10 mouse cellular contexts compared by ENCODE assay signal in the genomic region with DNA sequence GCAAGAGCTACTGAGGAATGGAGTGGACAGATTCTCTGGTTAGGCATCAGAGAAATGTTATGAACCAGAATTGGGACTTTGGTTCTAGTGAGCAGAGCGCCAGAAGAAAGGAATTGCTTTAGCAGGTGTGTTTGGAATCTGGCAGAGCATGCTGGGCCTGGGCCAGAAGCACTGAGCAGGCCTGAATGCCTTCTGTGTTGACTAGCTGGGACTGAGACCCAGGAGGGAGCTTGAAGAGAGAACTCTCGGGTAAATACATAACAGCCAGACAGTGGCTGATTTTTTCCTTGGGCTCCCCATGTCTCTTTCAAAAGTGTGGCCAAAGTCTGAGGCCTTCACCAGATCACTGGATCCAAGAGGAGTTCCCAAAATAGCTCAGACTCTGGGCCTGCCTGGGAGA.
A peak's percentile ranks its signal among the peaks of the same experiment; 100 is the strongest.
DNase-seq lines count a peak whose midpoint lies in the region; ATAC-seq and TF ChIP-seq lines count a peak whose summit lies in the region.
"Had no signal": no experiment of that assay in that cellular context is flagged by ENCODE, and none has a peak within 500 bp of the region (broad histone marks: within the 10 kb centered on the region; RNA-seq: fewer than 3 reads in every experiment).

No protein-coding gene starts in this region.

- no peaks in the 10 kb centered on the region for H3K27me3 ChIP-seq in embryonic facial prominence, embryonic 14.5 days (replicated peaks; ENCODE audit: control insufficient read depth, insufficient read depth, low read length)
- H3K27me3 ChIP-seq in embryonic facial prominence, embryonic 10.5 days (replicated peaks; ENCODE audit: low read depth, poor library complexity, severe bottlenecking): no peaks in the 10 kb centered on the region
- H3K27me3 ChIP-seq in heart, adult 2 months (ENCODE audit: control insufficient read depth, insufficient read depth, low read length): no peaks in the 10 kb centered on the region
- H3K27me3 ChIP-seq: hindbrain, embryonic 15.5 days; midbrain, embryonic 12.5 days had no signal

- H3K9ac ChIP-seq in embryonic facial prominence, embryonic 14.5 days (ENCODE audit: low read depth, low read length): no peak overlapping the region
- H3K9ac ChIP-seq in heart, adult 2 months (ENCODE audit: low read depth, low read length): no peak overlapping the region
- H3K9ac ChIP-seq: hindbrain, embryonic 15.5 days; midbrain, embryonic 12.5 days had no signal

- intact Hi-C loops in heart, adult 2 months (cut with DNase I): no loop called here

- H3K36me3 ChIP-seq in embryonic facial prominence, embryonic 14.5 days (ENCODE audit: control insufficient read depth, insufficient read depth, low read length): no peaks in the 10 kb centered on the region
- no peaks in the 10 kb centered on the region for H3K36me3 ChIP-seq in embryonic facial prominence, embryonic 10.5 days (replicated peaks)
- no peaks in the 10 kb centered on the region for H3K36me3 ChIP-seq in heart, adult 2 months (ENCODE audit: control insufficient read depth, insufficient read depth, low read length)
- H3K36me3 ChIP-seq: hindbrain, embryonic 15.5 days; midbrain, embryonic 12.5 days had no signal

- no peaks in the 10 kb centered on the region for H3K9me3 ChIP-seq in embryonic facial prominence, embryonic 14.5 days (ENCODE audit: control insufficient read depth, low read length)
- H3K9me3 ChIP-seq in embryonic facial prominence, embryonic 10.5 days: no peaks in the 10 kb centered on the region
- H3K9me3 ChIP-seq: hindbrain, embryonic 15.5 days; midbrain, embryonic 12.5 days had no signal

- peaks cover 8% of the 10 kb centered on the region; the same call in 1 of the 2 replicates for H3K4me1 ChIP-seq in embryonic facial prominence, embryonic 14.5 days (ENCODE audit: control insufficient read depth, insufficient read depth, low read length)
- H3K4me1 ChIP-seq in embryonic facial prominence, embryonic 10.5 days: peaks cover 12% of the 10 kb centered on the region
- H3K4me1 ChIP-seq in heart, adult 2 months (ENCODE audit: control insufficient read depth, insufficient read depth, low read length): peaks cover 5% of the 10 kb centered on the region; the same call in 1 of the 2 replicates

- H3K27ac ChIP-seq in embryonic facial prominence, embryonic 14.5 days (replicated peaks; ENCODE audit: low read depth, low read length): no peak overlapping the region
- no peak overlapping the region for H3K27ac ChIP-seq in embryonic facial prominence, embryonic 10.5 days (replicated peaks)
- H3K27ac ChIP-seq in heart, adult 2 months: peak overlapping the region; percentile 40
- H3K27ac ChIP-seq: hindbrain, embryonic 15.5 days; midbrain, embryonic 12.5 days had no signal

- no peak for ATAC-seq in embryonic facial prominence, embryonic 14.5 days (ENCODE audit: low read depth)

- no peak overlapping the region for H3K4me3 ChIP-seq in embryonic facial prominence, embryonic 14.5 days (ENCODE audit: low read depth, low read length)
- H3K4me3 ChIP-seq in embryonic facial prominence, embryonic 10.5 days: no peak overlapping the region
- H3K4me3 ChIP-seq in heart, adult 2 months: no peak overlapping the region
- H3K4me3 ChIP-seq: hindbrain, embryonic 15.5 days; midbrain, embryonic 12.5 days had no signal

- no peaks in the 10 kb centered on the region for H3K79me2 ChIP-seq in heart, adult 2 months (replicated peaks; ENCODE audit: control insufficient read depth, insufficient read depth, low read length)

- no peak for TF ChIP-seq POLR2A in brain, embryonic 14.5 days (IDR thresholded peaks at IDR 0.05; ENCODE audit: borderline replicate concordance, extremely low read depth, insufficient read depth, insufficient read length, poor library complexity, severe bottlenecking)
- TF ChIP-seq POLR2A in heart, adult 2 months (IDR thresholded peaks at IDR 0.05; ENCODE audit: insufficient read depth, low read depth, low read length): no peak

- 52% methylated on average over 2 of the region's 2 CpGs for WGBS in embryonic facial prominence, embryonic 14.5 days
- WGBS in embryonic facial prominence, embryonic 10.5 days: 88% methylated on average over 2 of the region's 2 CpGs
- 18% methylated on average over 2 of the region's 2 CpGs for WGBS in heart, adult 2 months

- H3K4me2 ChIP-seq in embryonic facial prominence, embryonic 14.5 days (ENCODE audit: low read depth, low read length): no peak overlapping the region
- H3K4me2 ChIP-seq: hindbrain, embryonic 15.5 days; midbrain, embryonic 12.5 days had no signal

- TF ChIP-seq CTCF in brain, embryonic 14.5 days (IDR thresholded peaks at IDR 0.05; ENCODE audit: borderline replicate concordance, extremely low read depth, insufficient read depth, insufficient read length): no peak
- no peak for TF ChIP-seq CTCF in heart, adult 2 months (IDR thresholded peaks at IDR 0.05)

- DNase-seq in embryonic facial prominence, embryonic 14.5 days (ENCODE audit: low spot score): peak; percentile 67
- DNase-seq in embryonic facial prominence, embryonic 10.5 days (ENCODE audit: low spot score): no peak
- DNase-seq in brain, embryonic 14.5 days (ENCODE audit: low read depth): peak; percentile 62
- peak; percentile 58 to 59 for DNase-seq in heart, adult 2 months
- DNase-seq in layer of hippocampus, postnatal 36 days: peak; percentile 12 to 25
- DNase-seq in testis, postnatal 14 days (ENCODE audit: low spot score): no peak
- DNase-seq in urinary bladder, postnatal 14 days (ENCODE audit: low spot score): no peak
- DNase-seq in adrenal gland, adult 18-20 months (ENCODE audit: low spot score in 2 of 2): no peak

- TF ChIP-seq EP300 in heart, adult 2 months (IDR thresholded peaks at IDR 0.05; ENCODE audit: insufficient read depth, low read depth, low read length): 0 out of 2 replicates have a peak, but pooled peaks have one; percentile 20

Comparison
In these comparisons a context has a peak if more than half of its experiments do, and no peak if none do; other contexts are left out.
1. DNase-seq: peak in embryonic facial prominence, embryonic 14.5 days (single experiment), brain, embryonic 14.5 days (single experiment), heart, adult 2 months (2 of 2) and layer of hippocampus, postnatal 36 days (2 of 2); none in embryonic facial prominence, embryonic 10.5 days (single experiment), testis, postnatal 14 days (single experiment), urinary bladder, postnatal 14 days (single experiment) and adrenal gland, adult 18-20 months (0 of 2).